24 mouse cellular contexts compared by ENCODE assay signal in the genomic region with DNA sequence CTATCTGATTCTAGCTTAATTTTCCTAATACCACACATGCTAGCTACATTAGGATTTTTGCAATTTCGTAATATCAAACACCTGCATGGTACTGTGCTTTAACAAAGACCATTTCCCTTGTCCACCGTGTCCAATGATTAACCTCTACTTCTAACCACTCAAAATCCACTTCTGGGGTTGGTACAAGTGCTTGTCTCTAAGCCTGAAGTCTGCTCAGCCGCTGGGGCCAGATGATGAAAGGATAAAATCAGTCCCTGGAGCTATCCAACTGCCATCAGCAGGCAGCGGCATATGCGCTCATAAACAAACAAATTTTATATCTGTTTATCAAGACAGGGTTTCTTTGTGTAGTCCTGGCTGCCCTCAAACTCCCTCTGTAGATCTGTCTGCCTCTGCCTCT. TPM values are rescaled to one million over a fixed set of nuclear protein-coding genes. Genes with fewer than 3 reads are reported as not detected.
A peak's percentile ranks its signal among the peaks of the same experiment; 100 is the strongest.
DNase-seq lines count a peak whose midpoint lies in the region; ATAC-seq and TF ChIP-seq lines count a peak whose summit lies in the region.
"Had no signal": no experiment of that assay in that cellular context is flagged by ENCODE, and none has a peak within 500 bp of the region (broad histone marks: within the 10 kb centered on the region; RNA-seq: fewer than 3 reads in every experiment).

No protein-coding gene starts in this region.

- 65% methylated on average over 5 of the region's 5 CpGs for WGBS in lung, embryonic 14.5 days
- WGBS in bone marrow, adult 2 months, result 60% methylated on average over 5 of the region's 5 CpGs
- 32% methylated on average over 5 of the region's 5 CpGs for WGBS in liver, embryonic 12.5 days (ENCODE audit: insufficient replicate concordance)

- peak overlapping the region; percentile 20; the same call in 1 of the 2 replicates for H3K4me2 ChIP-seq in lung, embryonic 14.5 days
- H3K4me2 ChIP-seq in liver, embryonic 12.5 days, result peak overlapping the region; percentile 71
- H3K4me2 ChIP-seq: hindbrain, embryonic 13.5 days; stomach, embryonic 15.5 days had no signal

- no peak for TF ChIP-seq CTCF in lung, embryonic 14.5 days (IDR thresholded peaks at IDR 0.05; ENCODE audit: low read depth)
- no peak for TF ChIP-seq CTCF in bone marrow, adult 2 months (IDR thresholded peaks at IDR 0.05; ENCODE audit: control insufficient read depth, insufficient read depth, low read length)

- H3K27ac ChIP-seq in lung, embryonic 14.5 days (ENCODE audit: low read depth), result peak overlapping the region; percentile 58; the same call in 1 of the 2 replicates
- H3K27ac ChIP-seq in bone marrow, adult 2 months (ENCODE audit: control insufficient read depth, insufficient read depth, low read depth, low read length, poor library complexity), result peak overlapping the region; percentile 62; the same call in 1 of the 2 replicates
- peak overlapping the region; percentile 99 for H3K27ac ChIP-seq in liver, embryonic 12.5 days
- H3K27ac ChIP-seq: forebrain, embryonic 10.5 days; gastrocnemius, adult 2 months; hindbrain, embryonic 13.5 days; limb, embryonic 10.5 days; midbrain, embryonic 10.5 days; stomach, embryonic 15.5 days had no signal

- no peak overlapping the region for H3K9ac ChIP-seq in lung, embryonic 14.5 days
- peak overlapping the region; percentile 72 for H3K9ac ChIP-seq in liver, embryonic 12.5 days
- H3K9ac ChIP-seq: forebrain, postnatal 0 days; hindbrain, embryonic 13.5 days; stomach, embryonic 15.5 days had no signal

- H3K9me3 ChIP-seq in lung, embryonic 14.5 days (ENCODE audit: low read depth, low read length), result no peaks in the 10 kb centered on the region
- no peaks in the 10 kb centered on the region for H3K9me3 ChIP-seq in liver, embryonic 12.5 days (replicated peaks)
- H3K9me3 ChIP-seq: forebrain, embryonic 10.5 days; hindbrain, embryonic 13.5 days; limb, embryonic 10.5 days; midbrain, embryonic 10.5 days; stomach, embryonic 15.5 days had no signal

- no peaks in the 10 kb centered on the region for H3K4me1 ChIP-seq in lung, embryonic 14.5 days (ENCODE audit: insufficient read depth)
- H3K4me1 ChIP-seq in bone marrow, adult 2 months (ENCODE audit: control insufficient read depth, insufficient read depth, low read length), result no peaks in the 10 kb centered on the region; the same call in 1 of the 2 replicates
- peaks cover 90% of the 10 kb centered on the region for H3K4me1 ChIP-seq in liver, embryonic 12.5 days

- peaks cover 61% of the 10 kb centered on the region for H3K36me3 ChIP-seq in lung, embryonic 14.5 days (ENCODE audit: insufficient read depth)
- H3K36me3 ChIP-seq in liver, embryonic 12.5 days, result peaks cover 98% of the 10 kb centered on the region

- no peak for ATAC-seq in lung, embryonic 14.5 days (ENCODE audit: insufficient read depth)
- ATAC-seq in liver, embryonic 12.5 days, result peak; percentile 5
- ATAC-seq in megakaryocyte progenitor cell, adult 5-6 weeks (replicated peaks; ENCODE audit: poor library complexity), result peak; percentile 23
- ATAC-seq in frontal cortex, adult (ENCODE audit: low TSS enrichment), result no peak
- ATAC-seq: activated CD4-positive, CD25-positive, alpha-beta regulatory T cell, adult 4 months; forebrain, postnatal 0 days; inflammation-experienced regulatory T-cells, adult 6 months had no signal

- no peaks in the 10 kb centered on the region for H3K27me3 ChIP-seq in lung, embryonic 14.5 days (ENCODE audit: insufficient read depth, low read length)
- no peaks in the 10 kb centered on the region for H3K27me3 ChIP-seq in liver, embryonic 12.5 days (replicated peaks)
- H3K27me3 ChIP-seq: hindbrain, embryonic 13.5 days; stomach, embryonic 15.5 days had no signal

- no peak for TF ChIP-seq POLR2A in bone marrow, adult 2 months (IDR thresholded peaks at IDR 0.05; ENCODE audit: borderline replicate concordance, control insufficient read depth, low read depth, low read length)

- no peak overlapping the region for H3K4me3 ChIP-seq in lung, embryonic 14.5 days (ENCODE audit: low read depth, low read length)
- no peak overlapping the region for H3K4me3 ChIP-seq in bone marrow, adult 2 months (replicated peaks; ENCODE audit: control insufficient read depth, low read depth, low read length)
- peak overlapping the region; percentile 43 for H3K4me3 ChIP-seq in liver, embryonic 12.5 days
- H3K4me3 ChIP-seq: forebrain, embryonic 10.5 days; gastrocnemius, adult 2 months; hindbrain, embryonic 13.5 days; limb, embryonic 10.5 days; midbrain, embryonic 10.5 days; stomach, embryonic 15.5 days had no signal

- no peak for DNase-seq in lung, embryonic 14.5 days
- DNase-seq in lung, postnatal 10 days, result no peak
- DNase-seq in thymus, postnatal 25 days, result no peak
- DNase-seq: adrenal gland, postnatal 10 days; cerebellum, postnatal 14 days; embryo, embryonic 11 days; forebrain, postnatal 0 days; gastrocnemius, adult 2 months; kidney, adult 2 months; kidney, postnatal 10 days; retina, postnatal 1 day; thymus, adult 18-20 months had no signal

RNA-seq across cellular contexts. Expression of a gene that starts 6.8 kb away (rescaled TPM):
- 17.8 and 21.0 TPM in 2 replicates for polyA plus RNA-seq in lung, embryonic 14.5 days (2014; fragmentation: Nextera tagmentation; extraction: Ambion mirVana)
- polyA plus RNA-seq in bone marrow, adult 2 months (2011; ENCODE audit: insufficient read depth, insufficient read length, low replicate concordance, missing spikeins), result 18.1 and 24.9 TPM in 2 replicates
- polyA plus RNA-seq in liver, embryonic 12.5 days (2016; fragmentation: Nextera tagmentation; extraction: Ambion mirVana), result 44.7 and 50.0 TPM in 2 replicates
- 9.7 and 11.2 TPM in 2 replicates for total RNA-seq in megakaryocyte progenitor cell, adult 5-6 weeks (2015)
- total RNA-seq in megakaryocyte progenitor cell, adult 5-6 weeks (2017), result 11.4 and 12.1 TPM in 2 replicates

RNA-seq across cellular contexts. Expression of a gene that starts 9.1 kb away (rescaled TPM):
- polyA plus RNA-seq in lung, embryonic 14.5 days (2014; fragmentation: Nextera tagmentation; extraction: Ambion mirVana), result 81.4 and 92.4 TPM in 2 replicates
- polyA plus RNA-seq in bone marrow, adult 2 months (2011; ENCODE audit: insufficient read depth, insufficient read length, low replicate concordance, missing spikeins), result 58.4 and 78.7 TPM in 2 replicates
- 33.2 and 36.9 TPM in 2 replicates for polyA plus RNA-seq in liver, embryonic 12.5 days (2016; fragmentation: Nextera tagmentation; extraction: Ambion mirVana)
- 23.8 and 28.0 TPM in 2 replicates for total RNA-seq in megakaryocyte progenitor cell, adult 5-6 weeks (2015)
- 18.0 and 19.3 TPM in 2 replicates for total RNA-seq in megakaryocyte progenitor cell, adult 5-6 weeks (2017)

RNA-seq across cellular contexts. Expression of a gene that starts 14.7 kb away (rescaled TPM):
- polyA plus RNA-seq in lung, embryonic 14.5 days (2014; fragmentation: Nextera tagmentation; extraction: Ambion mirVana), result 45.8 and 48.7 TPM in 2 replicates
- 9.9 and 25.0 TPM in 2 replicates for polyA plus RNA-seq in bone marrow, adult 2 months (2011; ENCODE audit: insufficient read depth, insufficient read length, low replicate concordance, missing spikeins)
- 14.3 and 17.4 TPM in 2 replicates for polyA plus RNA-seq in liver, embryonic 12.5 days (2016; fragmentation: Nextera tagmentation; extraction: Ambion mirVana)
- total RNA-seq in megakaryocyte progenitor cell, adult 5-6 weeks (2015), result 1.7 and 3.1 TPM in 2 replicates
- 3.0 and 5.3 TPM in 2 replicates for total RNA-seq in megakaryocyte progenitor cell, adult 5-6 weeks (2017)
- total RNA-seq: monocyte, adult 5-6 weeks had no signal
- polyA plus RNA-seq: activated CD4-positive, CD25-positive, alpha-beta regulatory T cell, adult 4 months had no signal

RNA-seq across cellular contexts. Expression of a gene that starts 24.1 kb away (rescaled TPM):
- polyA plus RNA-seq in lung, embryonic 14.5 days (2014; fragmentation: Nextera tagmentation; extraction: Ambion mirVana), result 0.09 and 0.27 TPM in 2 replicates
- polyA plus RNA-seq in bone marrow, adult 2 months (2011; ENCODE audit: insufficient read depth, insufficient read length, low replicate concordance, missing spikeins), result not detected in 2 replicates
- 3.0 and 3.6 TPM in 2 replicates for polyA plus RNA-seq in liver, embryonic 12.5 days (2016; fragmentation: Nextera tagmentation; extraction: Ambion mirVana)
- not detected in 2 replicates for total RNA-seq in megakaryocyte progenitor cell, adult 5-6 weeks (2015)
- 0.84 and 0.87 TPM in 2 replicates for total RNA-seq in megakaryocyte progenitor cell, adult 5-6 weeks (2017)

RNA-seq across cellular contexts. Expression of a gene that starts 39.6 kb away (rescaled TPM):
- 2.9 and 4.4 TPM in 2 replicates for polyA plus RNA-seq in lung, embryonic 14.5 days (2014; fragmentation: Nextera tagmentation; extraction: Ambion mirVana)
- polyA plus RNA-seq in bone marrow, adult 2 months (2011; ENCODE audit: insufficient read depth, insufficient read length, low replicate concordance, missing spikeins), result 26.4 and 54.8 TPM in 2 replicates
- 12.6 TPM in 2 replicates for polyA plus RNA-seq in liver, embryonic 12.5 days (2016; fragmentation: Nextera tagmentation; extraction: Ambion mirVana)
- 212 and 219 TPM in 2 replicates for total RNA-seq in megakaryocyte progenitor cell, adult 5-6 weeks (2015)
- total RNA-seq in megakaryocyte progenitor cell, adult 5-6 weeks (2017), result 122 and 139 TPM in 2 replicates

Comparison
In these comparisons a context has a peak if more than half of its experiments do, and no peak if none do; other contexts are left out.
1. ATAC-seq: peak in liver, embryonic 12.5 days (single experiment) and megakaryocyte progenitor cell, adult 5-6 weeks (single experiment); none in lung, embryonic 14.5 days (single experiment) and frontal cortex, adult (single experiment).
2. Peak in every context shown above with its lines, with median percentiles within 50 percentile points of each other: H3K27ac ChIP-seq.